Mouse (Mus musculus) stomach, embryonic 16.5 days (tissue): ENCODE data around the gene Akt1. TPM values are rescaled to one million over a fixed set of nuclear protein-coding genes. Genes with fewer than 3 reads are reported as not detected.

Source experiments
- ATAC-seq: fragments of 200-750 bp; cut with Nextera tagmentation; 2 replicates; pipeline ENCODE4 v1.8.0; 2017; ENCODE audit warnings: moderate number of reproducible peaks, moderate TSS enrichment; ENCODE audit not compliant: insufficient read depth, low FRiP score
- H3K27ac ChIP-seq: fragments of 300-500 bp; sonication (generic); 2 replicates; pipeline ENCODE4 v1.5.1; 2014; ENCODE audit warnings: low read length
- H3K27me3 ChIP-seq: fragments of 300-500 bp; sonication (generic); 2 replicates; pipeline ENCODE4 v1.6.1; 2014; ENCODE audit warnings: low read length, control low read depth, mixed read lengths; ENCODE audit not compliant: control insufficient read depth, insufficient read depth
- H3K36me3 ChIP-seq: fragments of 300-500 bp; sonication (generic); 2 replicates; pipeline ENCODE4 v1.6.1; 2014; ENCODE audit warnings: low read length; ENCODE audit not compliant: control insufficient read depth, insufficient read depth
- H3K4me1 ChIP-seq: fragments of 300-500 bp; sonication (generic); 2 replicates; pipeline ENCODE4 v1.6.1; 2014; ENCODE audit warnings: low read length, control low read depth, mixed read lengths; ENCODE audit not compliant: control insufficient read depth, insufficient read depth
- H3K4me2 ChIP-seq: fragments of 300-500 bp; sonication (generic); 2 replicates; pipeline ENCODE4 v1.6.1; 2014; ENCODE audit warnings: low read depth, low read length, mixed read lengths
- H3K4me3 ChIP-seq: fragments of 300-500 bp; sonication (generic); replicated peaks from 2 replicates; pipeline ENCODE4 v1.5.1; 2014; ENCODE audit warnings: mild to moderate bottlenecking, low read length
- H3K9ac ChIP-seq: fragments of 300-500 bp; sonication (generic); 2 replicates; pipeline ENCODE4 v1.6.1; 2014; ENCODE audit warnings: low read length
- H3K9me3 ChIP-seq: fragments of 300-500 bp; sonication (generic); replicated peaks from 2 replicates; pipeline ENCODE4 v1.6.1; 2016; ENCODE audit warnings: low read length, control low read depth; ENCODE audit not compliant: control insufficient read depth
- WGBS: fragments of 180-500 bp; shearing (Covaris S2); extraction: QIAGEN DNeasy Blood & Tissue Kit; methylation state at CpG from one replicate; pipeline ENCODE4 v1.1.7; 2014; 5-methylcytosine and 5-hydroxymethylcytosine counted together
- polyA plus RNA-seq: library from polyadenylated mRNA; unstranded; fragments of >200 nt; fragmentation: Nextera tagmentation; extraction: Ambion mirVana; gene quantifications from 2 replicates; pipeline ENCODE4 v1.2.1, GENCODE M21; 2015

The Akt1 gene
- polyA plus RNA-seq, 1 experiment from 2014 or later = 50.7 TPM

DNA sequence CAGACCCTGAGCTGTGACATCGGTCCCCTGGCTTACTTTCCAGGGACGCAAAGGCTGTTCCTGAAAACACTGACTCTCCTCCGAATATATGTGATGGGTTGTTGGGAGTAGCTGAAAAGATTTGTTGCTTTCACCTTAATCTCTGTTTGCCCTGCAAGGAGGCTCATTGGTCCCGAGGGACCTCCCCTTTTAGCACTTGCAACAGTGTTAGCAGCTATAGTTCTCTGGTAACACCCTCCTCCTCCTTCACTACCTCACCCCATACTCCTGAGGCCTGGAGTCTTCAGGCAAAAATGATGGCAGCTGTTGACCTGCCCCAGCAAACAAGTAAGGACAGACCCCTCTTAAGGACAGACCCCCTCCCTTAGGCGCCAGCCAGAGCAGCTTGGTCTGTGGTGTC lies 44.3 kb upstream of the Akt1 start:
- H3K27me3 ChIP-seq = no peaks in the 10 kb centered on the region
- no peak for ATAC-seq
- no peaks in the 10 kb centered on the region for H3K9me3 ChIP-seq
- H3K4me3 ChIP-seq = no peak overlapping the region
- peaks cover 10% of the 10 kb centered on the region for H3K4me1 ChIP-seq
- no peak overlapping the region for H3K4me2 ChIP-seq
- WGBS = 56% methylated on average over 5 of the region's 5 CpGs
- H3K36me3 ChIP-seq = no peaks in the 10 kb centered on the region
- no peak overlapping the region for H3K9ac ChIP-seq
- H3K27ac ChIP-seq = no peak overlapping the region

DNA sequence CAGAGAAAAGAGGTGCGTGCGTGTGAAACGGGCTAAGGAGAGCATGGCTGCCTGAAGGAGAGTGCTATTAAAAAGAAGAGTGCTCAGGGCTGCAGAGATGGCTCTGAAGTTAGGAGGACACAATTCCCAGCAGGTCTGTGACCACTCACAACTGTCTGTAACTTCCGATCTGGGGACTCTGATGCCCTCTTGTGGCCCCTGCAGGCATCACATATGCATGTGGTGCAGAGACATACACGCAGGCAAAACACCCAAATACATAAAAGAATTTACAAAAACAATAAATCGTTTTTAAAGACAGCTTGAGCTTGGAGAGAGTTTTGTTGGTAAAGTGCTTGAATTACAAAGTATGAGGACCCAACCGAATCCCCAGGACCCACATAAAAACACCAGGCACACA lies 42.5 kb upstream of the Akt1 start:
- Histone ChIP-seq H3K4me2 (no peak overlapping the region), H3K9ac (no peak overlapping the region), H3K4me3 (no peak overlapping the region), H3K36me3 (no peaks in the 10 kb centered on the region), H3K27ac (no peak overlapping the region), H3K9me3 (no peaks in the 10 kb centered on the region), H3K27me3 (no peaks in the 10 kb centered on the region), H3K4me1 (0 out of 2 replicates have a peak, but pooled peaks cover 3% of the 10 kb centered on the region)
- no peak for ATAC-seq
- WGBS = 32% methylated on average over 7 of the region's 7 CpGs

DNA sequence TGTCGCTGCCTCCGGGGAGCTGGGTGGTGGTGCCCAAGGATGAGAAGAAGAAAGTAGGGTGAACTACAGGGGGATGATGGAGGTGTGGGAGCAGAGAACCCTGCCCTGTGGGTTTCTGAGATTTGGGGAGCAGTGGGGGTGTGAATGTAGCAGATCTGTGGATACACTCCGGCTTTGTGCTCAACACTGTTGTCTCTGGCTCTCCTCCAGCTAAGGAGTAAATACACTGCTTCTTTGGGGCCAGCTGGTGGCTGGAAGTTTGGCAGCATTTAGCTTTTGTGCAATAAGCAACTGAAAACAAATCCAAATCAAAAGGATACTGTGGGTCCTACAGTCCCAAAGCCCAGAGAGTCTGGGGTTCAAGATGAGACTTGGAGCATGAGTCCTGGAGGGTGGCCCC lies 39.3 kb upstream of the Akt1 start:
- H3K4me2 ChIP-seq = no peak overlapping the region
- H3K4me1 ChIP-seq = 0 out of 2 replicates have a peak, but pooled peaks cover 3% of the 10 kb centered on the region
- H3K36me3 ChIP-seq = no peaks in the 10 kb centered on the region
- no peak for ATAC-seq
- WGBS = 57% methylated on average over 3 of the region's 3 CpGs
- no peak overlapping the region for H3K9ac ChIP-seq
- H3K9me3 ChIP-seq = no peaks in the 10 kb centered on the region
- H3K27me3 ChIP-seq = no peaks in the 10 kb centered on the region
- H3K4me3 ChIP-seq = no peak overlapping the region
- no peak overlapping the region for H3K27ac ChIP-seq

DNA sequence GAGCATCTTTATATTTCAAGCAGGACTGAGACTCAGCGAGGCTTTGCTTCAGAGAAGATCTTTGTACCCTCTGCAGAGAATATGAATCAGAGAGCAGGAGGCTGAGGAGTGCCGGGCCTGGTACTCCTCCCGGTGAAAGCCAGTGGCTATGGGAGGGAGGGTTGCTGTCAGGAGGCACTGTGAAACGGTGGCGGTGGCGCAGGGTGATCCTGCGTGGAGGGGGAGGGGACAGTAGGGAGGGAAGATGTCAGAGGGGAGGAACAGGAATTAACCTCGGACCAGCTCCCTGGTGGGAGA lies 32.8 kb upstream of the Akt1 start:
- Histone ChIP-seq H3K4me3 (no peak overlapping the region), H3K4me1 (no peaks in the 10 kb centered on the region), H3K4me2 (no peak overlapping the region), H3K27ac (no peak overlapping the region), H3K36me3 (no peaks in the 10 kb centered on the region), H3K9ac (peak overlapping the region; percentile 34; the same call in 1 of the 2 replicates), H3K9me3 (no peaks in the 10 kb centered on the region), H3K27me3 (no peaks in the 10 kb centered on the region)
- ATAC-seq = no peak
- 17% methylated on average over 8 of the region's 8 CpGs for WGBS

DNA sequence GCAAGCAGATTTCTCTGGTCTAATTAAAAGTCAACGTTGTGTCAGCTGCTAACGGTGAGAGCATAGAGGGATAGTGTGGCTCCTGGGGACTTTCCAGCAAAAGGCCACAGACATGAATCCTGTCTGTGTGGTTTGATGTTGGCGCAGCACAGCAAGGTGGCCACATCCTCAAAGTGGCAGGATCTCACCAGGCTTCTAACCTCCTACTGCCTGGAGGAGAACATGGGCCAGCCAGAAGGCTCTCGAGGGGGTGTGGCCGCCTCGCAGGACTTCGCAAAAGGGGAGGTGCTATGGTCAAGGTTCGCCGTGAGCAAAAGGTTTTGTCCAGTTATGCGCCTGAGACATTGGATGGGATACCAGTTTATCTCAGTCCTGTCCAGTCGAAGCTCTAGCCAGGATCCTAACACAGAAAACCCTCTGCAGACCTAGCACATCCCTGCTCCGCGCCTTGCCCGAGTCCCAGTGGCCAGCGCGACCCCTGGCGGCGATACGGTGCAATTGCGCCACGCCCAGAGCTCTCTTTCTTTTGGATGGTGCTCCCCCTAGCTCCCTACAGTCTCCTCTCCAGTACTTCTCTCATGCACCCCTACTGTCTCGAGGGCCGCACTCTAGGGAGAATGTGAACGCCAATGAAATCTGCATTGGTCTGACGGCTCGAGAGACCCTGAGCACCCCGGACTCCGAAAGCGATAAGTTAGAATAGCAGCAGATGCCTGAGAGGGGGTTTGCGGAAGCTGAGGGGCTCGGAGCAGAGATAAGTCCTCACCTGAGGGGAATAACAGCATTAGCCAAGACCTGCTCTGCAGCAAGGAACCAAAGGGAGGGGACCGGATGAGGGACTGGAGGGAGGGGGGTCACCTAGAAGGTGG lies 32.3 kb upstream of the Akt1 start:
- 0 out of 2 replicates have a peak, but pooled peaks cover 4% of the 10 kb centered on the region for H3K27me3 ChIP-seq
- H3K4me1 ChIP-seq = no peaks in the 10 kb centered on the region
- no peaks in the 10 kb centered on the region for H3K36me3 ChIP-seq
- WGBS = 11% methylated on average over 32 of the region's 32 CpGs
- H3K4me3 ChIP-seq = peak overlapping the region; percentile 20
- no peaks in the 10 kb centered on the region for H3K9me3 ChIP-seq
- peak overlapping the region; percentile 58 for H3K4me2 ChIP-seq
- H3K27ac ChIP-seq = no peak overlapping the region
- H3K9ac ChIP-seq = peak overlapping the region; percentile 59; the same call in 1 of the 2 replicates
- ATAC-seq = peak; percentile 85

DNA sequence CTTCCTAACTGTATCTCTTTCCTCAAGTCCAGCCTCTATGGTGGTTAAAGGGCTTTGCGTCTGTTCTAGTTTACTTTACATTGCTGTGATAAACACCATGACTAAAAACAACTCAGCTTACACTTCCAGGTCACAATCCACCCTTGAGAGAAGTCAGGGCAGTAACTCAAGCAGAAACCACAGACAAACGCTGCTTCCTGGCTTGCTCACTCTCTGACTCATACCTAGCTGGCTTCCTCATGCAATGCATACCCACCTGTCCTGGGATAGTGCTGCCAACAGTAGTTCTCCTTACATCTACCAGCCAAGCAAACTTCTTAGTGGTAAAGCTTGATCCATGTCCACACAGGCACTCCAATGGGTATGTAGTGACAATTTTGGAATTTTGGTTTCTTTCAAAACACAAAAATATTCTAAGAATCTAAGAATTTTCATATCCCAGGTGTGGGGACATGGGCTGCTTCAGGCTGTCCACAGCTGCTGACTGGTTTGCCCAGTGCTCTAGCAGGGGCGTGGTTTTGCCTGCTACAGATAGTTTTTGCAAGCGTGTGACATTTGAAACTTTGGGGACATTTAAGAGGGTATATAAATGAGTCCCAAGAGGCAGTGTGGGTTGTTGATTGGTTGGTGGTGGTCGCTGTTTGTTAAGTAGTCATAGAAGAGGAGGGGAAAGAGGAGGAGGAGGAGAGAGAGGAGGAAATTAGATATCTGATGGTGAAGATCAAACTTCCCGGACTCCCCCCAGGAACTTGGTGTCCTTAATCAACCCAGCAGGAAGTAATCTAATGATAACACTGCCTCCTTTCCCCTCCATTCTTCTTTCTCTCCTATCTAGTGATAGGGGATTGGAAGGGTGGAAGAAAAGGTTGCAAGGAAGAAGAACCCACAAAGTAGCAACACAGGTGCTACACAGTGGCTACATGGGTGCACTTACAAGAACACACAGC lies 28.0 kb upstream of the Akt1 start:
- no peak for ATAC-seq
- 47% methylated on average over 6 of the region's 6 CpGs for WGBS

DNA sequence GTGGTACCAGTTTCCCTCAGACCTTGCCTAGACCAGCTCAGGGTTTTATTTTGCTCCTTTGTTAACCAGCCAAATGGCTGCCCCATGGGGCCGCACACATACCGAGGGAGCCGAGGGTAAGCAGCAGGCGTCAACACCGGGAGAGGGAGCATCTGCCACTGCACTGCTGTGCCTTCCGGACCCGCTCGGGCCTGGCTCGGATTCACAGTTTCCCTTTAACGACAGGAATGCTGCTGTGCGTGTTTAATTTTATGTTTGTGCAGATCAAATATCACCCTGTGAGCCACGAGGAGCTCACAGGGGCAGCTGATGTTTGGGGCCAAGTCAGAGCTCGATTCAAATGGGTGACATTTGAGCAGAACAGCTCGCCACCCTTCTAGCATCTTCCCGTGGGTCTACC lies 25.8 kb upstream of the Akt1 start:
- H3K4me3 ChIP-seq = peak overlapping the region; percentile 6; the same call in 1 of the 2 replicates
- H3K27me3 ChIP-seq = peaks cover 4% of the 10 kb centered on the region; the same call in 1 of the 2 replicates
- WGBS = 4% methylated on average over 15 of the region's 15 CpGs
- no peaks in the 10 kb centered on the region for H3K36me3 ChIP-seq
- H3K4me1 ChIP-seq = 0 out of 2 replicates have a peak, but pooled peaks cover 9% of the 10 kb centered on the region
- H3K27ac ChIP-seq = no peak overlapping the region
- ATAC-seq = no peak; the same call in 1 of the 2 replicates
- H3K9me3 ChIP-seq = no peaks in the 10 kb centered on the region
- H3K9ac ChIP-seq = peak overlapping the region; percentile 50
- peak overlapping the region; percentile 25 for H3K4me2 ChIP-seq

More for the DNA sequence above, 28.0 kb upstream of the Akt1 start:
- no peak overlapping the region for H3K4me3 ChIP-seq
- no peak overlapping the region for H3K9ac ChIP-seq
- no peaks in the 10 kb centered on the region for H3K9me3 ChIP-seq
- H3K4me1 ChIP-seq = 0 out of 2 replicates have a peak, but pooled peaks cover 9% of the 10 kb centered on the region
- no peak overlapping the region for H3K27ac ChIP-seq
- no peaks in the 10 kb centered on the region for H3K36me3 ChIP-seq
- no peak overlapping the region for H3K4me2 ChIP-seq
- H3K27me3 ChIP-seq = peaks cover 4% of the 10 kb centered on the region; the same call in 1 of the 2 replicates

DNA sequence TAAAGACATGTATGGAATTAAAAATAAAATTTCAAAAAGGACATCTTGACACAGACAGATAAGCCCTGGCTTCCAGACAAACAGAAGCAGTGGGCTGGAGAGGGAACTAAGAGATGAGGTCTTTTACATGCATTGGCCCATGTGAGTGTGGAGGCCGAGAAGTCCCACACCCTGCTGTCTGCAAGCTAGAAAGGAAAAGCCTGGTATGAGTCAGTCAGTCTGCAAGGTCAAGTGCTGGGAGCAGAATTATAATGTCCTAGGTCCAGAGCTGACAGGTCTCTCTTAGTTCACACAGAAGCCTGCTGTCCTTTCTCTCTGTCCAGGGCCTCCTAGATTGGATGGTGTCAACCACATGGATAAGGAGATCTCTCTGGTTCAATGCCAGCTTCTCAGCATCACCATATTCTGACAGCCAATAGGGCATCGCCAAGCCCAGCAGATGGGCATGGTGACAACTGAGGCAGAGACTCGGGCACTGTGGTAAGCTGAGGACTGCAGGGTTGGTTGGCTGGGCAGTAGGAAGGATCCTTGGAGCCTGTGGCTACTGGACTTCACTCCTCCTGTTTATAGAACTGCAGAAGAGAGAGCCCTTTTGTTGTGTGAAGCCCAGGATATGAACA lies 22.2 kb upstream of the Akt1 start:
- H3K9ac ChIP-seq = no peak overlapping the region
- no peaks in the 10 kb centered on the region for H3K9me3 ChIP-seq
- ATAC-seq = no peak
- H3K36me3 ChIP-seq = no peaks in the 10 kb centered on the region
- no peaks in the 10 kb centered on the region; the same call in 1 of the 2 replicates for H3K27me3 ChIP-seq
- H3K4me2 ChIP-seq = no peak overlapping the region
- H3K27ac ChIP-seq = no peak overlapping the region
- no peak overlapping the region for H3K4me3 ChIP-seq
- peaks cover 21% of the 10 kb centered on the region for H3K4me1 ChIP-seq
- 70% methylated on average over 3 of the region's 3 CpGs for WGBS
